Mouse (Mus musculus) ES-E14 (cell line): ENCODE measurements around the gene Dedd2. TPM values are rescaled to one million over a fixed set of nuclear protein-coding genes. Genes with fewer than 3 reads are reported as not detected.

Experiments used
- DNase-seq: peaks from one replicate; pipeline ENCODE4 v3.0.0-alpha.2; 2013; ENCODE audit warnings: low read depth, low spot score
- H3K27ac ChIP-seq: 2 replicates; pipeline ENCODE4 v1.5.1; 2012; ENCODE audit warnings: low read depth, mild to moderate bottlenecking, low read length, moderate library complexity, mixed read lengths; ENCODE audit not compliant: poor library complexity, insufficient read depth, severe bottlenecking
- H3K36me3 ChIP-seq: 2 replicates; pipeline ENCODE4 v1.6.1; 2012; ENCODE audit warnings: mild to moderate bottlenecking, low read length, moderate library complexity, mixed read lengths; ENCODE audit not compliant: control insufficient read depth, poor library complexity, insufficient read depth, severe bottlenecking
- H3K4me1 ChIP-seq, 2 experiments: fragments of 150-350 bp in 1 of 2; sonication (generic) in 1 of 2; 2 replicates each; pipeline ENCODE4 v1.6.1; 2012; ENCODE audit warnings: low read length in 2 of 2, mild to moderate bottlenecking in 1 of 2, mixed read lengths in 1 of 2; ENCODE audit not compliant: control insufficient read depth in 2 of 2, insufficient read depth in 2 of 2, poor library complexity in 1 of 2
- H3K4me3 ChIP-seq, 2 experiments: fragments of 150-350 bp in 1 of 2; sonication (generic) in 1 of 2; 2 replicates each; pipeline ENCODE4 v1.5.1; 2012; ENCODE audit warnings: low read length in 2 of 2, low read depth in 1 of 2, mild to moderate bottlenecking in 1 of 2, mixed read lengths in 1 of 2; ENCODE audit not compliant: insufficient read depth in 1 of 2, poor library complexity in 1 of 2, severe bottlenecking in 1 of 2
- H3K9ac ChIP-seq: 2 replicates; pipeline ENCODE4 v1.6.1; 2012; ENCODE audit warnings: low read depth, mild to moderate bottlenecking, low read length, mixed read lengths; ENCODE audit not compliant: poor library complexity, insufficient read depth, severe bottlenecking
- H3K9me3 ChIP-seq: fragments of 150-350 bp; sonication (generic); 2 replicates; pipeline ENCODE4 v1.6.1; 2012; ENCODE audit warnings: low read depth, mild to moderate bottlenecking, low read length; ENCODE audit not compliant: control insufficient read depth, insufficient read depth
- CHD2 ChIP-seq: IDR thresholded peaks from 2 replicates; pipeline ENCODE4 v1.6.1; 2014; ENCODE audit warnings: mild to moderate bottlenecking, low read depth, low read length, inconsistent platforms
- HCFC1 ChIP-seq: IDR thresholded peaks from 2 replicates; pipeline ENCODE4 v1.6.1; 2012; ENCODE audit warnings: low read length, inconsistent platforms, borderline replicate concordance; ENCODE audit not compliant: insufficient read depth
- MAFK ChIP-seq: IDR thresholded peaks from 2 replicates; pipeline ENCODE4 v1.6.1; 2014; ENCODE audit warnings: mild to moderate bottlenecking, low read depth, low read length, inconsistent platforms; ENCODE audit not compliant: insufficient read depth
- ZC3H11A ChIP-seq: IDR thresholded peaks from 2 replicates; pipeline ENCODE4 v1.6.1; 2012; ENCODE audit warnings: low read depth, mild to moderate bottlenecking, inconsistent platforms, low read length, borderline replicate concordance
- ZNF384 ChIP-seq: IDR thresholded peaks from 2 replicates; pipeline ENCODE4 v1.6.1; 2012; ENCODE audit warnings: low read depth, low read length, inconsistent platforms
- in situ Hi-C, 2 experiments: fragments of 600-800 bp; cut with MboI; formaldehyde crosslinking; loops; one replicate each; pipeline ENCODE4 v1.15.1; 2025; ENCODE audit warnings: low sequenced_read_pairs in 2 of 2, inconsistent platforms in 1 of 2; ENCODE audit not compliant: unreplicated experiment in 2 of 2
- total RNA-seq: library from RNA; depleted of rRNA; stranded (reverse); fragments of 300-350 nt; gene quantifications from 2 replicates; pipeline ENCODE4 v1.2.3, GENCODE M21; 2012

The Dedd2 gene
- total RNA-seq, 1 experiment: 22.8 TPM

DNA sequence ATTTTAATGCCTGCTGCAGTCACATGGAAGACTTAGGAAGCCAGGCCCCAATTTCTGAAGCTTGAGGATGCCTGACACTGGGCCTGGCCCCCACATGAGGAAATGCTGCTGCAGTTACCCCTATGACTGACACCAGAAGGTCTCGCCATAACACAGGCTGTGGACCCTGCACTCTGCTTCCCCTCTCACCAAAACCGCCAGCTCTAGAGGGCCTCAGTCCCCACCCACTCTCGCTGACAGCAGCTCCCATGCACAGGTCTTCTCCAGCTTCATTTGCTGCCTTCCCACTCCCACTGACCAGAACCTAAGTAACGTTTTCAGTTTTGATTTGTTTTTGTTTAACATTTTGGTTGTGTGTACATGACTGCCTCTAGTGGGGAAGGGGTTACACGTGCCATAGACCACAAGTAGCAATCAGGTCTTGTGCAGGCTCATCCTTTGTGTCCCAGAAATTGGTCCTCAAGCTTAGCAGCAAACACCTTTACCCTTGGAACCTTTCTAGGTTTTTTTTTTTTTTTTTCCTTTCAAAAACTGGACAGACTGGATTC is 11.8 kb upstream of the Dedd2 start:
- peaks cover 4% of the 10 kb centered on the region in 2 experiments; a peak in 2 of 4 replicates for H3K4me1 ChIP-seq
- peaks cover 63% of the 10 kb centered on the region for H3K36me3 ChIP-seq
- no peak overlapping the region for H3K9ac ChIP-seq
- in situ Hi-C loops: no loop called here
- no peak overlapping the region for H3K27ac ChIP-seq
- no peaks in the 10 kb centered on the region for H3K9me3 ChIP-seq
- H3K4me3 ChIP-seq: no peak overlapping the region
- no peak for TF ChIP-seq CHD2
- TF ChIP-seq HCFC1: no peak
- no peak for TF ChIP-seq ZC3H11A
- no peak for TF ChIP-seq MAFK
- TF ChIP-seq ZNF384: no peak
- DNase-seq: no peak

DNA sequence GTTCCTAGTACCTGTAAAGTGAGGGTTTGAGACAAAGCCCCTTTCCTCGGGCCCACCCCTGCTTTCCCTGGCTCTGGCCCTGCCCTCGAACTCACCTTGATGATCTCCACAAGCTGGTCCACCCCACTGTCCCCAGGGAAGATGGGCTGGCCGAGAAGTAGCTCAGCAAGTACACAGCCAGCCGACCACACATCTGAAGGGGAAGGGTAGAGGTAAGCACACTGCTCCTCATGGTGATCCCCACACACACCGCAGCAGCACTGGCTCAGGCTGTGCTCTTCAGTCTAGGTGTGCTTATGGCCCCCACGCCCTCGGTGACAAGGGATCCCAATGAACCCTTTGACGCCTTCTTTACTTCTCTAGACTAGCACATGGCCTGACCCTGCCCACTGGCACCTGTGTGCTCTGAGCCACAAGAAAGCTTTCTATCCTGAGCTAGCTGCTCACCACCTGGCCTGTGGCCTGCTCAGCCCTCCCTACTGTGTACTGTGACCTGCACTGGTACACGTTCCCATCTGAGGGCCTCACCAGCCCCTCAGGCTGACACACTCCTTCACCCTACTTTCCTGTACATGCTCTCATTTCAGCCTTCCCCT is 10.4 kb upstream of the Dedd2 start:
- H3K27ac ChIP-seq: no peak overlapping the region
- no peak for DNase-seq
- no peaks in the 10 kb centered on the region for H3K9me3 ChIP-seq
- H3K4me3 ChIP-seq: no peak overlapping the region
- TF ChIP-seq MAFK: no peak
- TF ChIP-seq ZNF384: no peak
- TF ChIP-seq ZC3H11A: no peak
- TF ChIP-seq HCFC1: no peak
- no peak for TF ChIP-seq CHD2
- H3K36me3 ChIP-seq: peaks cover 75% of the 10 kb centered on the region
- peaks cover 0 to 2% of the 10 kb centered on the region in 2 experiments; a peak in 2 of 4 replicates for H3K4me1 ChIP-seq
- in situ Hi-C loops: no loop called here
- H3K9ac ChIP-seq: no peak overlapping the region

DNA sequence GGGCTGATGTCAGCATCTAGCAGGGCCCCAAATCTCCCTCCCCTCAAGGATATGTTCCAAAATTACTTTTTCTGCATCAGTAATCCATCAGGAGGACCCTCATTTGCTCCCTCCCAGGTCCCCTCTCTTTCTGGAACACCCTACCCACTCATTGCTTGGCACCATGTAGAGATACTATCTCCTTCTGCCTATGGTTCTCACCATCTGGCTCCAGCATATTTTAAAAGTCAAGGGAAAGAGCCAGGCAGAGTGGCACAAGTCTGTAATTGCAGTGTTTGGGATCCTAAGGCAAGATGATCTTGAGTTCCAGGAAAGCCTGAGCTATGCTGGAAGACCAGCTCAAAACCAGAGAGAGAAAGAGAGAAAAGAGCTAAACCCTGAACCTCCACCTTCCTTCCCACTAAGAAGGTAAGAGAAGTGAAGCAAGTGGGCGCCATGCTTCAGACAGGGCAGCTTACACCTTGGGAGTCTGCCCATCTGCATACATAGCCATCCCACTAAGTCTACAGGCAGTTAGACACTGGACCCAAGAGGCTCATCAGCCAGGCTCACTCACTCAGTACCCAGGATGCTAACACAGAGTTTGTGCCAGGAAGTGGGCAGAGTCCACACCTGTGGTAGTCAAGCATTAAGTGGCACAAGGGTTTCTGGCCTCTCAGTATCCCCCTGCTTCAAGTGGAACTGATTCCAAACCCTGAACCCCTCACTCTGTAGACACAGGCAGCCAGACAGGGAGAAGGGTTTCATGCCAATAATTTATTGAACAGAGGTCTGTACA is 7.3 kb upstream of the Dedd2 start:
- H3K9me3 ChIP-seq: no peaks in the 10 kb centered on the region
- H3K27ac ChIP-seq: no peak overlapping the region
- in situ Hi-C loops: no loop called here
- no peak for TF ChIP-seq MAFK
- TF ChIP-seq ZNF384: no peak
- TF ChIP-seq HCFC1: no peak
- TF ChIP-seq CHD2: no peak
- no peak for TF ChIP-seq ZC3H11A
- peaks cover 72% of the 10 kb centered on the region for H3K36me3 ChIP-seq
- no peak for DNase-seq
- peaks cover 0 to 10% of the 10 kb centered on the region in 2 experiments; a peak in 2 of 4 replicates for H3K4me1 ChIP-seq
- H3K4me3 ChIP-seq: no peak overlapping the region
- H3K9ac ChIP-seq: no peak overlapping the region

DNA sequence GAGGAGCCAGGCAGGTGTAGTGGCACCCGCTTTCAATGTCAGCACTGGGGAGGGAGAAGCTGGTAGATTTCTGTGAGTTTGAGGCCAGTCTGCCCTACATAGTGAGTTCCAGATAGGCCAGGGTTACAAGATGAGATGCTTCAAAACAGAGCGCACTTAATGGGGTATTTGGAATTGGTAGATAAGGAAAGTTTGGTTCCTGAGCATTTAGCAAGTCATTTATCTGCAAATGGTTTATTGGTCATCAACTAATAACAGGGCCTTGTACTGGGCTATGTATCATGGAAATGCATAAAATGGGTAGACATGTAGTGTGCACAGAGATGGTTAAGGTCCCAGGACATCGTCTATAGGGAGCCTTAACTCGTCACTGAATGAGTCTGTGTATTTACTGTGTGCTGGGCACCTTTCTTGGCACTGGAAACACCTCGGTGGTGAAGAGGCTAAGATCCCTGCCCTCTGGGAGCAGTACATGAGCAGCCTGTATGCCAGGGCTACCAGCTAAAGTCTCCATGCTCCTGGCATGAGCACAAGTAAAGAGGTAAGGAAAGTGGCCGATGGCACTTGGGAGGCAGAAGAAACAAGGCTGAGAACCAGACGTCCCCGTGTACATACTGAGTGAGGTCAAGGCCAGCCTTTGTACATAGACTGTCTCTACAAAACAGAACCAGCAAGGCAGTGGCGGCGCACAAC is 2.0 kb upstream of the Dedd2 start:
- TF ChIP-seq MAFK (no peak), HCFC1 (no peak), ZC3H11A (no peak), CHD2 (no peak)
- H3K36me3 ChIP-seq: peaks cover 34% of the 10 kb centered on the region
- no peak for DNase-seq
- H3K9me3 ChIP-seq: no peaks in the 10 kb centered on the region
- H3K4me1 ChIP-seq: peaks cover under 1 to 19% of the 10 kb centered on the region in 2 experiments; a peak in 2 of 4 replicates
- in situ Hi-C loops: no loop called here
- no peak overlapping the region for H3K27ac ChIP-seq
- H3K9ac ChIP-seq: peak overlapping the region; percentile 82; the same call in 1 of the 2 replicates
- H3K4me3 ChIP-seq: peak overlapping the region in 1 of 2 experiments; percentile 83; a peak in 1 of 4 replicates
